In the genomic region with DNA sequence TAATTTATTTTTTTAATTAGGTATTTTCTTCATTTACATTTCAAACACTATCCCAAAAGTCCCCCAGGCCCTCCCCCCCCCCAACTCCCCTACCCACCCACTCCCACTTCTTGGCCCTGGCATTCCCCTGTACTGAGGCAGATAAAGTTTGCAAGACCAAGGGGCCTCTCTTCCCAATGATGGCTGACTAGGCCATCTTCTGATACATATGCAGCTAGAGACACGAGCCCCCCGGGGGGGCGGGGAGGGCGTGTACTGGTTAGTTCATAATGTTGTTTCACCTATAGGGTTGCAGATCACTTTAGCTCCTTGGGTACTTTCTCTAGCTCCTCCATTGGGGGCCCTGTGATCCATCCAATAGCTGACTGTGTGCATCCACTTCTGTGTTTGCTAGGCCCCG, we compare ENCODE assay signal across 4 mouse cellular contexts. TPM values are rescaled to one million over a fixed set of nuclear protein-coding genes. Genes with fewer than 3 reads are reported as not detected.
DNase-seq lines count a peak whose midpoint lies in the region; ATAC-seq lines count a peak whose summit lies in the region.
"Not testable (repeated sequence)": the region's sequence is repeated elsewhere in the genome, so short reads cannot be mapped to it uniquely, and the experiment has no call there.

No protein-coding gene starts in this region.

- not testable (repeated sequence) for H3K4me3 ChIP-seq in heart, embryonic 13.5 days; liver, embryonic 11.5 days (ENCODE audit: low read depth, low read length); liver, embryonic 13.5 days (replicated peaks); liver, embryonic 15.5 days (replicated peaks)

- H3K27ac ChIP-seq in heart, embryonic 13.5 days (replicated peaks): not testable (repeated sequence)
- peak overlapping the region; percentile 92 for H3K27ac ChIP-seq in liver, embryonic 11.5 days (ENCODE audit: low read depth, low read length)
- peak overlapping the region; percentile 97 for H3K27ac ChIP-seq in liver, embryonic 13.5 days
- H3K27ac ChIP-seq in liver, embryonic 15.5 days (replicated peaks): peak overlapping the region; percentile 89; the same call in 1 of the 2 replicates

- H3K27me3 ChIP-seq in heart, embryonic 13.5 days (replicated peaks): peaks cover 14% of the 10 kb centered on the region
- not testable (repeated sequence) for H3K27me3 ChIP-seq in liver, embryonic 11.5 days (replicated peaks; ENCODE audit: control insufficient read depth, insufficient read depth, low read length); liver, embryonic 13.5 days; liver, embryonic 15.5 days

- ATAC-seq in heart, embryonic 13.5 days (ENCODE audit: extremely low read depth, insufficient number of reproducible peaks, low FRiP score, low TSS enrichment); liver, embryonic 11.5 days (replicated peaks; ENCODE audit: low FRiP score); liver, embryonic 13.5 days (ENCODE audit: low read depth); liver, embryonic 15.5 days (ENCODE audit: insufficient read depth): not testable (repeated sequence)

- not testable (repeated sequence) for DNase-seq in liver, embryonic 11.5 days (ENCODE audit: low spot score); liver, embryonic 13.5 days

- not testable (repeated sequence) for H3K9ac ChIP-seq in heart, embryonic 13.5 days; liver, embryonic 11.5 days (ENCODE audit: low read depth, low read length); liver, embryonic 13.5 days; liver, embryonic 15.5 days

- H3K36me3 ChIP-seq in heart, embryonic 13.5 days; liver, embryonic 11.5 days (ENCODE audit: control insufficient read depth, insufficient read depth, low read length): not testable (repeated sequence)
- peaks cover 18% of the 10 kb centered on the region for H3K36me3 ChIP-seq in liver, embryonic 13.5 days
- H3K36me3 ChIP-seq in liver, embryonic 15.5 days (replicated peaks): peaks cover 21% of the 10 kb centered on the region

- H3K4me1 ChIP-seq in heart, embryonic 13.5 days: peaks cover 29% of the 10 kb centered on the region
- peaks cover 46% of the 10 kb centered on the region for H3K4me1 ChIP-seq in liver, embryonic 11.5 days (replicated peaks; ENCODE audit: control insufficient read depth, insufficient read depth, low read length)
- H3K4me1 ChIP-seq in liver, embryonic 13.5 days (replicated peaks): peaks cover 83% of the 10 kb centered on the region
- peaks cover 82% of the 10 kb centered on the region for H3K4me1 ChIP-seq in liver, embryonic 15.5 days (replicated peaks)

- WGBS in heart, embryonic 13.5 days: 83% methylated on average over 5 of the region's 5 CpGs
- WGBS in liver, embryonic 11.5 days: 68% methylated on average over 5 of the region's 5 CpGs
- 35% methylated on average over 5 of the region's 5 CpGs for WGBS in liver, embryonic 13.5 days (ENCODE audit: insufficient replicate concordance)
- 38% methylated on average over 5 of the region's 5 CpGs for WGBS in liver, embryonic 15.5 days (ENCODE audit: insufficient replicate concordance)

- H3K4me2 ChIP-seq in heart, embryonic 13.5 days: 0 out of 2 replicates have a peak overlapping the region, but pooled peaks have one; percentile 40
- peak overlapping the region; percentile 4 for H3K4me2 ChIP-seq in liver, embryonic 11.5 days
- peak overlapping the region; percentile 73 for H3K4me2 ChIP-seq in liver, embryonic 13.5 days
- H3K4me2 ChIP-seq in liver, embryonic 15.5 days: peak overlapping the region; percentile 64; the same call in 1 of the 2 replicates

- not testable (repeated sequence) for H3K9me3 ChIP-seq in heart, embryonic 13.5 days; liver, embryonic 11.5 days (ENCODE audit: control insufficient read depth, low read length); liver, embryonic 13.5 days (replicated peaks); liver, embryonic 15.5 days (replicated peaks)

RNA-seq across cellular contexts. Expression of a gene that starts 41.3 kb away (rescaled TPM):
- 4.0 and 4.3 TPM in 2 replicates for polyA plus RNA-seq in heart, embryonic 13.5 days (2015; fragmentation: Nextera tagmentation; extraction: Ambion mirVana)
- 29.1 and 33.6 TPM in 2 replicates for polyA plus RNA-seq in liver, embryonic 11.5 days (2014; fragmentation: Nextera tagmentation; extraction: Ambion mirVana)
- 25.0 and 25.2 TPM in 2 replicates for polyA plus RNA-seq in liver, embryonic 13.5 days (2015; fragmentation: Nextera tagmentation; extraction: Ambion mirVana)
- 13.6 and 14.5 TPM in 2 replicates for polyA plus RNA-seq in liver, embryonic 15.5 days (2015; fragmentation: Nextera tagmentation; extraction: Ambion mirVana)

Comparison
In these comparisons a context has a peak if more than half of its experiments do, and no peak if none do; other contexts are left out.
1. H3K4me2 ChIP-seq: peak in every context shown above with its lines; median percentile 73 in liver, embryonic 13.5 days; 64 in liver, embryonic 15.5 days; 40 in heart, embryonic 13.5 days; 4 in liver, embryonic 11.5 days.